Mouse (Mus musculus): ENCODE measurements around the gene Manba.

DNA sequence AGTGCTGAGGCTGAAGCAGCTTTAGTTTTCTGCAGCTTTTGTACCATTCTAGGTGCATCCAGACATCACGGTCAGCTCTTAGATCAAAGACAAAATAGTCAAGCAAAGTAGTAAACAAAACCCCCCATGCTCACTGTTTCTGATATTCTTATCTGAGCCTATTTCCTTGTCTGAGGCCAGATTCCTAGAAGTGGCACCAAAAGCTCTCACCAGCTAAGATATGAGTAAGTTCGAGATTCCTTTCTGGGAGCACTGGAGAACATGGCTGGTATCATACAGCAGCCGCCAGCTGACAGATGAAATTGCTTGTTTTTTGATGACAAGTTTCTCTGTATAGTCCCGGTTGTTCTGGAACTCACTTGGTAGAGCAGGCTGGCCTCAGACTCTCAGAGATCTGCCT lies 2.4 kb downstream of the Manba start:
- TF ChIP-seq POLR2A (IDR thresholded peaks at IDR 0.05; ENCODE audit: low read depth, low read length) (no peak), CTCF (IDR thresholded peaks at IDR 0.05; ENCODE audit: extremely low read depth, insufficient read depth, insufficient read length, insufficient replicate concordance) (no peak)

Measured in spleen, adult 2 months (tissue).